Mouse (Mus musculus): ENCODE data around the gene Mrps27. TPM values are rescaled to one million over a fixed set of nuclear protein-coding genes. Genes with fewer than 3 reads are reported as not detected.

Gene Mrps27
- polyA plus RNA-seq, 1 experiment from 2014 or later, result 62.2 TPM

DNA sequence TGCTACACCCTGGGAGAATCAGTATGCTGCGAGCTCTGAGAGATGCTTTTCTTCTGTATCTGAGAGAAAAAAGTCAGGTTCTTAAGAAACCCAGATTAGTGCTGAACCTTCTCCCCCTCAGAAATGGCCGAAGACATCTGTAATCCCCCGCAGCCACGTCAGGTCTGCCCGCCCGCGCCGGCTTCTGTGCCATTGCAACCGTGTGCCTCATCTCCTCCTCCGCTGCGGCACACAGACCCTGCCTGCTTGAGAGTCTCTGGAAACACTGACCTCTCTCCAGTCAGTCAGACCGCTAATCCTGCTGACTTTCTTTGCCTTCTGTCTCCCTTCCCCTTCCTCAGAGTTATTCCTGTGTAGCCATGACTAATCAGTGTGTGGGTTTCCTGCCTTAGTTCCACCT is 50.9 kb downstream of the Mrps27 start:
- H3K4me2 ChIP-seq, result no peak overlapping the region
- WGBS, result 73% methylated on average over 12 of the region's 12 CpGs
- no peaks in the 10 kb centered on the region for H3K27me3 ChIP-seq
- no peak overlapping the region for H3K4me3 ChIP-seq
- no peaks in the 10 kb centered on the region for H3K9me3 ChIP-seq
- H3K9ac ChIP-seq, result no peak overlapping the region
- no peak for ATAC-seq (ENCODE audit: borderline replicate concordance, extremely low read depth, low FRiP score, low TSS enrichment)
- H3K27ac ChIP-seq, result no peak overlapping the region
- H3K36me3 ChIP-seq, result no peaks in the 10 kb centered on the region
- H3K4me1 ChIP-seq, result peaks cover 13% of the 10 kb centered on the region; the same call in 1 of the 2 replicates

DNA sequence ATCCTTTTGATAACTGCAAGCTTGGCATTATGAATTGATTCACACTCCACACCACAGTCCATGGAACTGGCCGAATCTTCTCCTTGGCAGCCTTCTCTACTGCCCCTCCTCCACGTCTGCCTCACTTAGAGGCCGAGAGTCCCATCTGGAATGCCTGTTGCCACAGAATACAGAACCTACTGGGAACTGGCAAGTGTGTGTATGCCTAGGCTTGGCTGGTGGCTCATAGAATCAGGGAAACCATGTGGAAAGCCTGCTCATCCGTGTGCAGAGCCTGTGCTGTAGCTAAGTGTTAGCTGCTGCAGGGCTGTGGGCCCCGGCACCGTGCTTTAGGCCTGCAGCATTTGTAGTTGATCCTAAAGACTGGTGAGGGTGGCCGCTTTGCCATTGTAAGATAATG is 52.6 kb downstream of the Mrps27 start:
- no peak overlapping the region for H3K4me3 ChIP-seq

DNA sequence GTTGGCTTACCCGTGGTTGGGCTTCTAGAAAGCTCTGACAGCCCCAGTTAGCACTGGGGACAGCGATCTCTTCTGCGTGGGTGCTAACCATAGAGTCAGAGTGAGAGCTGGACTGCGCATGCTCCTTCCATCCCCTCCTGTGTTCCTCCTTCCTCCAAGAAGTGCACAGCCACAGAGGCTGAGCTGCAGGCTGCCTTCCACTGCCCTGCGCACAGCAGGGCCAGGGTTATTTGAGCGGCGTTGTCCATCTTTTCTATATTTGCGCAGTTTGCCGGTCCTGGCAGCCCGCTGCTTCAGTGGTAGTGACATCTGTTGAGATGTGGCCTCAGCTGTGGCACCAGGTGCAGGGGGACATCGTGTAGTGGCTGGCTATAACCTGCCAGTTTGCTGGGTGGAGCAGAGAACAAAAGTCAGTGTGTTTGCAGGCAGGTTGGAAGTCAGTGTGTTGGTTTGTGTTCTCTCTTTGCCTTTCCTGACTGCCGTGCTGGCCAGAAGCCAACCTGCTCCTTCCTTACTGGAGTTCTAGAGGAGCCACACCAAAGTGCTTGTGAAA is 53.6 kb downstream of the Mrps27 start:
- 71% methylated on average over 12 of the region's 12 CpGs for WGBS
- Histone ChIP-seq H3K4me1 (peaks cover 13% of the 10 kb centered on the region; the same call in 1 of the 2 replicates), H3K4me2 (no peak overlapping the region), H3K9ac (no peak overlapping the region), H3K4me3 (no peak overlapping the region), H3K9me3 (no peaks in the 10 kb centered on the region), H3K27me3 (no peaks in the 10 kb centered on the region), H3K36me3 (no peaks in the 10 kb centered on the region), H3K27ac (peak overlapping the region; percentile 68)
- ATAC-seq (ENCODE audit: borderline replicate concordance, extremely low read depth, low FRiP score, low TSS enrichment), result peak; percentile 42; the same call in 1 of the 2 replicates

More for the DNA sequence above, 52.6 kb downstream of the Mrps27 start:
- Histone ChIP-seq H3K9me3 (no peaks in the 10 kb centered on the region), H3K9ac (no peak overlapping the region), H3K27ac (no peak overlapping the region), H3K36me3 (no peaks in the 10 kb centered on the region), H3K27me3 (no peaks in the 10 kb centered on the region), H3K4me2 (no peak overlapping the region), H3K4me1 (peaks cover 13% of the 10 kb centered on the region; the same call in 1 of the 2 replicates)
- ATAC-seq (ENCODE audit: borderline replicate concordance, extremely low read depth, low FRiP score, low TSS enrichment), result no peak
- 74% methylated on average over 7 of the region's 7 CpGs for WGBS

DNA sequence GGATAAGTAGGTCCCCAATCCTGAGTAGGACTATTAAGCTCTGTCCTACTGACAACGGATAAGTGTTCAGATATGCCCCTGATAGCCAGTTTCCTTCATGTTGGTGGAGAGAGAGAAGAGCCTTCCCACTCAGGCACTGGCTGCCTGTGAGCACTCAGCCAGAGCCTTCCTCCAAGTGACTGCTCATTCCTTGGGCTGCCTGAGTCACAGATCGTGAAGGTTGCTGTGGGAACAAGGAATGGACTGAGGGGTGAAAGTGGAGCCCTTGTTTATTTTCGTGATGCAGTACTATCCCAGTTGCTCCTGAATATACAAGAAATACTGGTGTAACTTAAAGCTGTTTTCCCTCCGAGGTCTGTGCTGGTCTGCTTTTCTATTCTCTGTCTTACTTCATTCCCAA is 54.8 kb downstream of the Mrps27 start:
- H3K4me1 ChIP-seq, result peaks cover 13% of the 10 kb centered on the region; the same call in 1 of the 2 replicates
- no peaks in the 10 kb centered on the region for H3K36me3 ChIP-seq
- WGBS, result 75% methylated on average over 4 of the region's 4 CpGs
- no peak overlapping the region for H3K27ac ChIP-seq
- ATAC-seq (ENCODE audit: borderline replicate concordance, extremely low read depth, low FRiP score, low TSS enrichment), result no peak
- H3K4me3 ChIP-seq, result no peak overlapping the region
- no peaks in the 10 kb centered on the region for H3K9me3 ChIP-seq
- H3K9ac ChIP-seq, result no peak overlapping the region
- no peak overlapping the region for H3K4me2 ChIP-seq
- H3K27me3 ChIP-seq, result no peaks in the 10 kb centered on the region

DNA sequence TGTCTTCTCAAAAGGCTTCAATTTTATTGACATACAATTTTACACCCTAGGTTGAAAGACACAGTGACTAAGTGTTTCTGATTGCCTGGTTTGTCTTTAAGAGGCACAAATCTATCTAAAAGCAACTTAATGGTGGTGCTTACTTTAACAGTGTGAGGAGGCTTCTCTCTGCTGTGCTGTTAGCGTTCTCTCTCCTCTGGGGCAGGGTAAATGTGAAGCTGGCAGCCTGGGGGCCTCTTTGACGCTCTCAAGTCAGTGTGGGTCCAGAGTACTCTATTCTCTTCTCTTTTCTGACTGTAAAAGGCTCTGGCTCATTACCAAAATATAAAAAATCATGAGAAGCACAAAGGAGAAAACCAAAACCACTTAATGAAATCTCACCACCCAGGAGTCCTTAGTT is 64.6 kb downstream of the Mrps27 start:
- Histone ChIP-seq H3K4me3 (no peak overlapping the region), H3K27ac (no peak overlapping the region), H3K9me3 (no peaks in the 10 kb centered on the region), H3K27me3 (no peaks in the 10 kb centered on the region), H3K4me1 (peaks cover 3% of the 10 kb centered on the region; the same call in 1 of the 2 replicates), H3K9ac (no peak overlapping the region), H3K4me2 (no peak overlapping the region), H3K36me3 (peaks cover 41% of the 10 kb centered on the region)
- no peak for ATAC-seq (ENCODE audit: borderline replicate concordance, extremely low read depth, low FRiP score, low TSS enrichment)
- 69% methylated on average over 2 of the region's 2 CpGs for WGBS

DNA sequence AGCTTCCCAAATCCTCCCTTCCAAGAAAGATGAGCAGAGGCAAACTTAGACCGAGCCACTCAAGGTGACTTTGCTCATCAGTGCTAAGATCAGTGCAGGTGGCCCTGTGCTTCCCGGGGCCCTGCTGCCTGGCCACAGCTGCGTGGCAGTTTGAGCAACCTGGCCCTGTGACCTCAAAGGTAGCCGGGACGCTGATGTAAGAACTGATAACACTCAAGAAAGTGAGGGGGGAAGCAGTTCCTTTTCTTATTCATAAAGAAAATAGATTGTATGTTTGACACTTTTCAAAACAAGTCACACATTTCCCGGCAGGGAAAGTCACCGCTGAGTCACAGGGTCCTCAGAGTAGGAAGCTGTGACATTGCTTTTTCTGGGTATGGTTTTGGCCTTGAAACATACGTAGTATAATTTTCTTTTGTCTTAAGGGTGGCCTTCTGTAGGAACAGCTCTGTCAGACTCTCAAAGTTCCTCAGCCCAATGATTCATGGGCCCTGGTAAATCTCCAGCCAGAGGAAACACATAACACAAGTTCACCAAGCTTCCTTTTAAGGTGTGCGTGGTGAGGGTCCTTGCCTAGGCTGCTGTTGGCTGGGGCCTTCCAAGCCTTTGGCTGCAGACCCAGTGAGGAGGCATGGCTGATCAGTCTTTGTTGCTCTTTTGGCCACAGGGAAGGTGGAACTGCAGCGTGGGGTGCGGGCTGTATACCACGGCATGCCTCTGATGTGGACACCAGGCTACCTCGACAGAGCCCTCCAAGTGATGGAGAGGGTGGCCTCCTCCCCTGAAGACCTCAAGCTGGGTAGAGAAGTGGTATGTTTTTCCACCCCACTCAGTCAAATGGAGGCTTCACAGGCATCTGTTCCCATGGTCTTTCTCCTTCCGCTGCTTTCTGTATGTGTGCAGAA is 66.3 kb downstream of the Mrps27 start:
- no peak overlapping the region for H3K27ac ChIP-seq

DNA sequence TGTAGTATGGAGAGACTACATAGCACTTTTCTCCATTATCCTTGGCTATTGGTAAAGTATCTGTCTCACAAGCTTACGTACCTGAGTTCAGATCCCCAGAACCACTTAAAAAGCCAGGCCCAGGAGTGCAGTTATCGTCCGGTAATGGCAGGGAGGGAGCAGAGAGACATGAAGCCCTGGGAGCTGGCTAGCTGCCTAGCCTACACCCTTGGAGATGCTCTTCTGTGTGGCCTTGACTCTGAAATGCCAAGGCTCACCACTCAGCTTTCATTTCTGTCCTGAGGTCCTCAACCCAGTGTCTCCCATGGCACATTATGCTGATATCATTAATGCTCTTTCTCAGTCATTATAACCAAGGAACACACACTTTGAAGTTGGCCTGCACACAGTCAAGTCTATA is 67.2 kb downstream of the Mrps27 start:
- ATAC-seq (ENCODE audit: borderline replicate concordance, extremely low read depth, low FRiP score, low TSS enrichment), result no peak
- Histone ChIP-seq H3K9ac (no peak overlapping the region), H3K4me2 (no peak overlapping the region), H3K27ac (no peak overlapping the region), H3K36me3 (peaks cover 36% of the 10 kb centered on the region), H3K9me3 (no peaks in the 10 kb centered on the region), H3K27me3 (no peaks in the 10 kb centered on the region), H3K4me3 (no peak overlapping the region), H3K4me1 (peaks cover 6% of the 10 kb centered on the region; the same call in 1 of the 2 replicates)
- 93% methylated on average over 3 of the region's 3 CpGs for WGBS

More for the DNA sequence above, 66.3 kb downstream of the Mrps27 start:
- WGBS, result 69% methylated on average over 14 of the region's 14 CpGs
- Histone ChIP-seq H3K36me3 (peaks cover 39% of the 10 kb centered on the region), H3K4me3 (no peak overlapping the region), H3K9ac (no peak overlapping the region), H3K27me3 (no peaks in the 10 kb centered on the region), H3K9me3 (no peaks in the 10 kb centered on the region), H3K4me2 (no peak overlapping the region), H3K4me1 (peaks cover 6% of the 10 kb centered on the region; the same call in 1 of the 2 replicates)
- ATAC-seq (ENCODE audit: borderline replicate concordance, extremely low read depth, low FRiP score, low TSS enrichment), result no peak

DNA sequence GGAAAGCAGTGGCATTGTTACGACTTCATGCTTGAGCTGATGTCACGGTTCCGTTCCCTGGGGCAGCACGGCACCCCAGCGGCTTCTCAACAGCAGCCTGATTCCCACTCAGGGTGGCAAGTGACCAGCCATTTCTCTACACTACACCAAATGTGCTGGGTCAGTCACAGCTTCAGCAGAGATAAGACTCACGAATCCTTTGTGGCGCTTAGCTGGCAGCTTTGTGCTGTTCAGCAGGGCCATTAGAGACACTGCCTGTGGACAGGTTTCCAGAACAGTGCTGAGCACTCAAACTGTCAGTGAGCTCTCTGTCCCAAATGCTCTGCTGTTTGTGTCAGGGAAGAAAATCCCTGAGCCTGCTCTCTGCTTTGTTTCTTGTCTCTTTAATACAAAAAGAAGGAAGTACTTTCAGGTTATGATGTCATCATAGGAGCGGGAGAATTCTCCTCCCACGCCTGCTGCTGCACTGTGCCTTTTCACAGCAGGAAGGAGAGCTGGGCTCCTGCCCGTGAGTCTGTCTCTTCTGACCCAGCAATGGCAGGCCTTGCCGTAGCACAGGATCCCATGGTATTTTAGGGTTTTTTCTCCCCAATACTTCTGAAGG is 68.0 kb downstream of the Mrps27 start:
- no peak for ATAC-seq (ENCODE audit: borderline replicate concordance, extremely low read depth, low FRiP score, low TSS enrichment)
- H3K9me3 ChIP-seq, result no peaks in the 10 kb centered on the region
- peaks cover 29% of the 10 kb centered on the region for H3K36me3 ChIP-seq
- no peak overlapping the region for H3K9ac ChIP-seq
- no peaks in the 10 kb centered on the region for H3K27me3 ChIP-seq
- no peak overlapping the region for H3K4me2 ChIP-seq
- 54% methylated on average over 11 of the region's 11 CpGs for WGBS
- peaks cover 6% of the 10 kb centered on the region; the same call in 1 of the 2 replicates for H3K4me1 ChIP-seq
- no peak overlapping the region for H3K4me3 ChIP-seq
- H3K27ac ChIP-seq, result peak overlapping the region; percentile 29

DNA sequence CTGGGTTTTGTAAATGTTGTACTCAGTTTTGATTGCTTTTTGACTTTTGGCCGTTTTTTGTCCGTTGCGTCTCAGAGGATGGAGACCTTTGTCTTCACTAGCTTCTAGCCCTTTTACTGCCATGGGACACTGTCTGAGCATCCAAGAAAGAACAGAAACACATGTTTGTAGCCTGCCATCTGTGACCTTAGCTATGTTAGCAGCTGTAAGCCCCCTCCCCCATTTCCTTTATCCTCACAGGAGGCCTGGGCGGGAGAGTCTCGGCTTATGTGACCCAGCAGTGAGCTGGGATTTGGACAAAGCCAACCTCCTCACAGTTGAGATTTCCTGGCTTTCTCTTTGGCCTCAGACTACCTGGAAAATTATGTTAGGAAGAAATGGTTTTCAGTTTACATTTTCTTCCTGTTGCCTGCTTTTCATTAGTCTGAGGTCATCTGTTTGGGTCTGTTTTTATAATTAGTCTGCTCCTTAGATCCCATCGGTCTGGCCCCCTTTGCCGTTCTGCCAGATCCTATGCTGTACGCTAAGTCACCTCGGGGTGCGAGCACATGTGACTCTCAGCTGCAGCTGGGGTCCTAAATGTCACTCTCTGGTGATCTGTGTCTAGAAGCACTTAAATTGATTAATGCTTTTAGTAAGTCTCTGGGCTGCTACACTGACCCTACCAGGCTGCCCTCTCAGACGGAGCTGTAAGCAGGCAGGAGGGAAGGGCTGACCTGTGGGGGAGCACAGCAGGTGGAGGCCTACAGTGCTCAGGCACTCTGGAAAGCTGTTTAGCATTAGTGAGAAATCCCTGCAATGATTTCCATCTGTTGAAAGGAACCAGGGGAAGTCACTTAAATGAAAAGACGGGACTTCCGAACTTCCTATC is 69.1 kb downstream of the Mrps27 start:
- H3K27me3 ChIP-seq, result no peaks in the 10 kb centered on the region
- no peak overlapping the region for H3K4me2 ChIP-seq
- WGBS, result 65% methylated on average over 13 of the region's 13 CpGs
- H3K9me3 ChIP-seq, result no peaks in the 10 kb centered on the region
- H3K9ac ChIP-seq, result no peak overlapping the region
- peaks cover 6% of the 10 kb centered on the region; the same call in 1 of the 2 replicates for H3K4me1 ChIP-seq
- H3K36me3 ChIP-seq, result peaks cover 27% of the 10 kb centered on the region
- no peak for ATAC-seq (ENCODE audit: borderline replicate concordance, extremely low read depth, low FRiP score, low TSS enrichment)
- no peak overlapping the region for H3K4me3 ChIP-seq
- 0 out of 2 replicates have a peak overlapping the region, but pooled peaks have one; percentile 9 for H3K27ac ChIP-seq

DNA sequence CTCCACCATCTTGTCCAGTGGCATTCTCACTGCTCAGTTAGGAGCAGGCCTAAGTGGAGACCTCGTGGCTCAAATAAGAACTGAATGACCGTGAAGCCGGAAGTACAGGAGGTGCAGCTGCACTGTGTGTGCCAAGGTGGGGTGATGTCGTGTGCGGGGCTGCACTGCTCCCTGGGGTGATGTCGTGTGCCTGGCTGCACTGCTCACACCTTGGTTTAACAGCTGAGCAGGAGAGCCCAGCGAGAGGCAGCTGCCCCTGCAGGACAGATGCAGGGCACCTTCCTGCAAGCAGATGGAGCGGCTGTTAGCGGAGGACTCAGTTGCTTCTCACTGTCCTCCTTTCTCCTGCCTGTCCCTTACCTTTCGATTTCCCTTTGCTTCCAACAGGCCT is 69.8 kb downstream of the Mrps27 start:
- Histone ChIP-seq H3K36me3 (peaks cover 27% of the 10 kb centered on the region), H3K27ac (no peak overlapping the region), H3K9me3 (no peaks in the 10 kb centered on the region), H3K9ac (no peak overlapping the region), H3K4me1 (peaks cover 6% of the 10 kb centered on the region; the same call in 1 of the 2 replicates), H3K4me2 (no peak overlapping the region), H3K4me3 (no peak overlapping the region), H3K27me3 (no peaks in the 10 kb centered on the region)
- 67% methylated on average over 10 of the region's 10 CpGs for WGBS
- ATAC-seq (ENCODE audit: borderline replicate concordance, extremely low read depth, low FRiP score, low TSS enrichment), result no peak

DNA sequence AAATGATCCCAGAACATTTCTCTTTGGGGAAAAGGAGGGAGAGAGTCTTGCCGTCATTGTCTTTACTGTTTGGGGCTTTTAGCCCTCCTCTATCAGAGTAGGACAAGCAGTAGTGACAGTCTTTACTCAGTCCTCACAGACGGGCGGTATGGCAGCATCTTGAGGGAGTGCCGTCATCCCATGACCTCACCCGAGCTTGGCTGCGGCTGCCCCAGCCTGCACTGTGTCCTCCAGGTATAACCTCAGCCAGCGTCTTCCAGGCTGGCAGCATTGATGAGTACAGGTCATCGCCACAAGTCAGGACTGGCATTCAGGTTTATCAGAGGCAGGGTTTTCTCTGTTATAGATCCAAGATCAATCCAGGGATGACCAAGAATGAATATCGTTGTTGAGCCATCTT is 72.0 kb downstream of the Mrps27 start:
- Histone ChIP-seq H3K27me3 (no peaks in the 10 kb centered on the region), H3K36me3 (peaks cover 15% of the 10 kb centered on the region), H3K9ac (no peak overlapping the region), H3K4me2 (no peak overlapping the region), H3K9me3 (no peaks in the 10 kb centered on the region), H3K4me1 (peaks cover 6% of the 10 kb centered on the region; the same call in 1 of the 2 replicates), H3K27ac (no peak overlapping the region), H3K4me3 (no peak overlapping the region)
- no peak for ATAC-seq (ENCODE audit: borderline replicate concordance, extremely low read depth, low FRiP score, low TSS enrichment)
- WGBS, result 65% methylated on average over 9 of the region's 9 CpGs
